Mouse (Mus musculus): Measurements from ENCODE around the gene Kiss1r.

Gene Kiss1r

GRCm38 (mm10) chr10:79924998-79925784, 8.4 kb downstream of the Kiss1r start:
- peak; percentile 85 to 97 for DNase-seq

- DNase-seq, result peak in 1 of 2 experiments; percentile 44
Observed at GRCm38 (mm10) chr10:79925785-79926490, 9.2 kb downstream of the Kiss1r start.

- DNase-seq, result peak; percentile 81 to 90
Observed at GRCm38 (mm10) chr10:79926491-79927323, 9.9 kb downstream of the Kiss1r start, which contains the start of gene Arid3a. Gene Arid3a (plus strand): TSS chr10:79927043.

- DNase-seq, result peak; percentile 54 to 67
Observed at GRCm38 (mm10) chr10:79927324-79928029, 10.7 kb downstream of the Kiss1r start.

GRCm38 (mm10) chr10:79928030-79928694, 11.4 kb downstream of the Kiss1r start:
- DNase-seq, result peak in 1 of 2 experiments; percentile 42

GRCm38 (mm10) chr10:79928907-79929701, 12.3 kb downstream of the Kiss1r start:
- no peak for DNase-seq

GRCm38 (mm10) chr10:79929967-79930825, 13.4 kb downstream of the Kiss1r start:
- DNase-seq, result no peak

GRCm38 (mm10) chr10:79930826-79931186, 14.0 kb downstream of the Kiss1r start:
- no peak for DNase-seq

- no peak for DNase-seq
Observed at GRCm38 (mm10) chr10:79931797-79932196, 15.0 kb downstream of the Kiss1r start.

GRCm38 (mm10) chr10:79932736-79933135, 16.0 kb downstream of the Kiss1r start:
- no peak for DNase-seq

- DNase-seq, result no peak
Observed at GRCm38 (mm10) chr10:79933145-79933679, 16.4 kb downstream of the Kiss1r start.

- no peak for DNase-seq
Observed at GRCm38 (mm10) chr10:79933861-79934260, 17.1 kb downstream of the Kiss1r start.

GRCm38 (mm10) chr10:79934272-79934721, 17.5 kb downstream of the Kiss1r start:
- DNase-seq, result no peak

- no peak for DNase-seq
Observed at GRCm38 (mm10) chr10:79934794-79935569, 18.2 kb downstream of the Kiss1r start.

GRCm38 (mm10) chr10:79936284-79936910, 19.6 kb downstream of the Kiss1r start:
- DNase-seq, result no peak

GRCm38 (mm10) chr10:79936911-79937441, 20.2 kb downstream of the Kiss1r start:
- peak; percentile 78 to 82 for DNase-seq

GRCm38 (mm10) chr10:79937775-79938526, 21.2 kb downstream of the Kiss1r start:
- no peak for DNase-seq

Measured in spleen, adult 18-20 months (tissue).